Mouse (Mus musculus) midbrain, embryonic 13.5 days (tissue): ENCODE measurements at regions not wholly inside any gene's neighbourhood (a gene's known extent, or its start where the extent isn't known, plus 50 kb on each side); places are given as distances from the start of the nearest gene placed in this dataset.

Experiments used
- ATAC-seq: fragments of 200-750 bp; cut with Nextera tagmentation; 2 replicates; pipeline ENCODE4 v1.8.0; 2017; ENCODE audit warnings: mild to moderate bottlenecking, moderate TSS enrichment, moderate library complexity
- H3K27ac ChIP-seq: fragments of 300-500 bp; sonication (generic); 2 replicates; pipeline ENCODE4 v1.5.1; 2015; ENCODE audit warnings: inconsistent platforms, mild to moderate bottlenecking, moderate library complexity
- H3K27me3 ChIP-seq: fragments of 300-500 bp; sonication (generic); 2 replicates; pipeline ENCODE4 v1.6.1; 2015; ENCODE audit warnings: mild to moderate bottlenecking, inconsistent platforms
- H3K36me3 ChIP-seq: fragments of 300-500 bp; sonication (generic); 2 replicates; pipeline ENCODE4 v1.6.1; 2015; ENCODE audit warnings: mild to moderate bottlenecking, inconsistent platforms
- H3K4me1 ChIP-seq: fragments of 300-500 bp; sonication (generic); replicated peaks from 2 replicates; pipeline ENCODE4 v1.6.1; 2015; ENCODE audit warnings: inconsistent platforms
- H3K4me2 ChIP-seq: fragments of 300-500 bp; sonication (generic); replicated peaks from 2 replicates; pipeline ENCODE4 v1.6.1; 2015; ENCODE audit warnings: moderate library complexity, mild to moderate bottlenecking, inconsistent platforms
- H3K4me3 ChIP-seq: fragments of 300-500 bp; sonication (generic); replicated peaks from 2 replicates; pipeline ENCODE4 v1.5.1; 2015; ENCODE audit warnings: mild to moderate bottlenecking, inconsistent platforms
- H3K9ac ChIP-seq: fragments of 300-500 bp; sonication (generic); replicated peaks from 2 replicates; pipeline ENCODE4 v1.6.1; 2015; ENCODE audit warnings: mild to moderate bottlenecking, inconsistent platforms
- H3K9me3 ChIP-seq: fragments of 300-500 bp; sonication (generic); 2 replicates; pipeline ENCODE4 v1.6.1; 2016; ENCODE audit warnings: mild to moderate bottlenecking, inconsistent platforms
- WGBS: fragments of 180-500 bp; shearing (Covaris S2); methylation state at CpG from one replicate; pipeline ENCODE4 v1.1.7; 2015; 5-methylcytosine and 5-hydroxymethylcytosine counted together

GRCm38 (mm10) chr15:87199641-87200040, 344.5 kb upstream of the Fam19a5 start:
- Histone ChIP-seq H3K36me3 (no peaks in the 10 kb centered on the region), H3K9me3 (no peaks in the 10 kb centered on the region), H3K27ac (no peak overlapping the region), H3K4me2 (no peak overlapping the region), H3K4me3 (no peak overlapping the region), H3K9ac (no peak overlapping the region), H3K4me1 (peaks cover 32% of the 10 kb centered on the region), H3K27me3 (no peaks in the 10 kb centered on the region)
- ATAC-seq, result 0 out of 2 replicates have a peak, but pooled peaks have one; percentile 17
- 87% methylated on average over 8 of the region's 8 CpGs for WGBS

- H3K4me1 ChIP-seq, result peaks cover 29% of the 10 kb centered on the region
- peak; percentile 55 for ATAC-seq
These were observed 343.6 kb upstream of the Fam19a5 start for GRCm38 (mm10) chr15:87200282-87201048.

GRCm38 (mm10) chr15:87201055-87201454, 343.0 kb upstream of the Fam19a5 start:
- peak; percentile 34; the same call in 1 of the 2 replicates for ATAC-seq
- Histone ChIP-seq H3K4me1 (peaks cover 24% of the 10 kb centered on the region), H3K4me3 (no peak overlapping the region), H3K27me3 (no peaks in the 10 kb centered on the region), H3K9ac (no peak overlapping the region), H3K9me3 (no peaks in the 10 kb centered on the region), H3K4me2 (no peak overlapping the region), H3K27ac (no peak overlapping the region), H3K36me3 (no peaks in the 10 kb centered on the region)
- 31% methylated on average over 7 of the region's 7 CpGs for WGBS

More at GRCm38 (mm10) chr15:87200282-87201048, 343.6 kb upstream of the Fam19a5 start:
- no peaks in the 10 kb centered on the region for H3K27me3 ChIP-seq
- H3K36me3 ChIP-seq, result no peaks in the 10 kb centered on the region
- H3K4me3 ChIP-seq, result no peak overlapping the region
- no peaks in the 10 kb centered on the region for H3K9me3 ChIP-seq
- no peak overlapping the region for H3K27ac ChIP-seq
- no peak overlapping the region for H3K9ac ChIP-seq
- no peak overlapping the region for H3K4me2 ChIP-seq
- 54% methylated on average over 19 of the region's 19 CpGs for WGBS

- WGBS, result 44% methylated on average over 3 of the region's 3 CpGs
- Histone ChIP-seq H3K27me3 (no peaks in the 10 kb centered on the region), H3K4me3 (no peak overlapping the region), H3K4me2 (no peak overlapping the region), H3K9ac (no peak overlapping the region), H3K9me3 (no peaks in the 10 kb centered on the region), H3K36me3 (no peaks in the 10 kb centered on the region), H3K4me1 (no peaks in the 10 kb centered on the region), H3K27ac (no peak overlapping the region)
- no peak for ATAC-seq
These were observed 314.1 kb upstream of the Fam19a5 start for GRCm38 (mm10) chr15:87229951-87230350.

- WGBS, result 50% methylated on average over 3 of the region's 3 CpGs
- H3K4me2 ChIP-seq, result no peak overlapping the region
- no peaks in the 10 kb centered on the region for H3K36me3 ChIP-seq
- H3K4me3 ChIP-seq, result no peak overlapping the region
- H3K4me1 ChIP-seq, result no peaks in the 10 kb centered on the region
- no peak overlapping the region for H3K27ac ChIP-seq
- H3K9me3 ChIP-seq, result no peaks in the 10 kb centered on the region
- no peaks in the 10 kb centered on the region for H3K27me3 ChIP-seq
- no peak overlapping the region for H3K9ac ChIP-seq
- ATAC-seq, result no peak
These were observed 308.0 kb upstream of the Fam19a5 start for GRCm38 (mm10) chr15:87236096-87236495.

- Histone ChIP-seq H3K4me1 (no peaks in the 10 kb centered on the region), H3K36me3 (no peaks in the 10 kb centered on the region), H3K4me3 (no peak overlapping the region), H3K27ac (no peak overlapping the region), H3K9ac (no peak overlapping the region), H3K27me3 (no peaks in the 10 kb centered on the region), H3K9me3 (no peaks in the 10 kb centered on the region), H3K4me2 (no peak overlapping the region)
- 96% methylated on average over 11 of the region's 11 CpGs for WGBS
- ATAC-seq, result no peak
These were observed 305.0 kb upstream of the Fam19a5 start for GRCm38 (mm10) chr15:87239057-87239456.

- Histone ChIP-seq H3K27ac (no peak overlapping the region), H3K4me1 (no peaks in the 10 kb centered on the region; the same call in 1 of the 2 replicates), H3K27me3 (no peaks in the 10 kb centered on the region), H3K4me2 (no peak overlapping the region), H3K4me3 (no peak overlapping the region), H3K36me3 (no peaks in the 10 kb centered on the region), H3K9me3 (no peaks in the 10 kb centered on the region), H3K9ac (no peak overlapping the region)
- ATAC-seq, result no peak
- 85% methylated on average over 6 of the region's 6 CpGs for WGBS
These were observed 282.6 kb upstream of the Fam19a5 start for GRCm38 (mm10) chr15:87261497-87261896.

- ATAC-seq, result no peak
- Histone ChIP-seq H3K27ac (no peak overlapping the region), H3K4me1 (no peaks in the 10 kb centered on the region), H3K27me3 (no peaks in the 10 kb centered on the region), H3K36me3 (no peaks in the 10 kb centered on the region), H3K4me3 (no peak overlapping the region), H3K9me3 (no peaks in the 10 kb centered on the region), H3K9ac (no peak overlapping the region), H3K4me2 (no peak overlapping the region)
These were observed 279.2 kb upstream of the Fam19a5 start for GRCm38 (mm10) chr15:87264906-87265305.

GRCm38 (mm10) chr15:87290987-87291529, 253.0 kb upstream of the Fam19a5 start:
- Histone ChIP-seq H3K27me3 (no peaks in the 10 kb centered on the region), H3K27ac (no peak overlapping the region), H3K9me3 (no peaks in the 10 kb centered on the region), H3K36me3 (no peaks in the 10 kb centered on the region), H3K4me2 (no peak overlapping the region), H3K4me3 (no peak overlapping the region), H3K4me1 (0 out of 2 replicates have a peak, but pooled peaks cover 3% of the 10 kb centered on the region), H3K9ac (no peak overlapping the region)
- WGBS, result 85% methylated on average over 7 of the region's 7 CpGs
- no peak for ATAC-seq

- Histone ChIP-seq H3K9me3 (0 out of 2 replicates have a peak, but pooled peaks cover 4% of the 10 kb centered on the region), H3K27me3 (no peaks in the 10 kb centered on the region), H3K4me2 (no peak overlapping the region), H3K4me3 (no peak overlapping the region), H3K27ac (no peak overlapping the region), H3K36me3 (no peaks in the 10 kb centered on the region), H3K9ac (no peak overlapping the region), H3K4me1 (no peaks in the 10 kb centered on the region)
- no peak for ATAC-seq
These were observed 224.2 kb upstream of the Fam19a5 start for GRCm38 (mm10) chr15:87319896-87320295.

- H3K9ac ChIP-seq, result no peak overlapping the region
- H3K27me3 ChIP-seq, result no peaks in the 10 kb centered on the region
- ATAC-seq, result no peak
- H3K4me3 ChIP-seq, result no peak overlapping the region
- H3K4me2 ChIP-seq, result no peak overlapping the region
- WGBS, result 81% methylated on average over 12 of the region's 12 CpGs
- no peaks in the 10 kb centered on the region for H3K36me3 ChIP-seq
- no peak overlapping the region for H3K27ac ChIP-seq
- 0 out of 2 replicates have a peak, but pooled peaks cover 4% of the 10 kb centered on the region for H3K9me3 ChIP-seq
- no peaks in the 10 kb centered on the region for H3K4me1 ChIP-seq
These were observed 222.8 kb upstream of the Fam19a5 start for GRCm38 (mm10) chr15:87321067-87321985.

GRCm38 (mm10) chr15:87325389-87325788, 218.7 kb upstream of the Fam19a5 start:
- Histone ChIP-seq H3K27me3 (no peaks in the 10 kb centered on the region), H3K36me3 (no peaks in the 10 kb centered on the region), H3K4me3 (no peak overlapping the region), H3K27ac (no peak overlapping the region), H3K9ac (no peak overlapping the region), H3K4me2 (no peak overlapping the region), H3K4me1 (no peaks in the 10 kb centered on the region), H3K9me3 (no peaks in the 10 kb centered on the region)
- 87% methylated on average over 5 of the region's 5 CpGs for WGBS
- ATAC-seq, result no peak
